Mouse (Mus musculus) limb, embryonic 14.5 days (tissue): ENCODE results near the gene Gstp1. TPM values are rescaled to one million over a fixed set of nuclear protein-coding genes. Genes with fewer than 3 reads are reported as not detected.

Source experiments
- ATAC-seq: fragments of 200-750 bp; cut with Nextera tagmentation; 2 replicates; pipeline ENCODE4 v1.8.0; 2017; ENCODE audit warnings: low read depth, moderate number of reproducible peaks, moderate TSS enrichment; ENCODE audit not compliant: low FRiP score
- DNase-seq: peaks from one replicate; pipeline ENCODE4 v3.0.0-alpha.2; 2015; ENCODE audit warnings: low spot score
- H3K27ac ChIP-seq: fragments of 300-500 bp; sonication (generic); replicated peaks from 2 replicates; pipeline ENCODE4 v1.5.1; 2014; ENCODE audit warnings: low read depth, mild to moderate bottlenecking, low read length, moderate library complexity, mixed read lengths
- H3K27me3 ChIP-seq: fragments of 300-500 bp; sonication (generic); 2 replicates; pipeline ENCODE4 v1.6.1; 2014; ENCODE audit warnings: low read length, mixed read lengths; ENCODE audit not compliant: control insufficient read depth, insufficient read depth
- H3K36me3 ChIP-seq: fragments of 300-500 bp; sonication (generic); 2 replicates; pipeline ENCODE4 v1.6.1; 2014; ENCODE audit warnings: mild to moderate bottlenecking, low read length, moderate library complexity, mixed read lengths; ENCODE audit not compliant: control insufficient read depth, insufficient read depth
- H3K4me1 ChIP-seq: fragments of 300-500 bp; sonication (generic); 2 replicates; pipeline ENCODE4 v1.6.1; 2014; ENCODE audit warnings: antibody characterized with exemption, low read length, mixed read lengths; ENCODE audit not compliant: control insufficient read depth, insufficient read depth
- H3K4me2 ChIP-seq: fragments of 300-500 bp; sonication (generic); replicated peaks from 2 replicates; pipeline ENCODE4 v1.6.1; 2014; ENCODE audit warnings: low read depth, mild to moderate bottlenecking, low read length, moderate library complexity; ENCODE audit not compliant: severe bottlenecking
- H3K4me3 ChIP-seq: fragments of 300-500 bp; sonication (generic); replicated peaks from 2 replicates; pipeline ENCODE4 v1.5.1; 2014; ENCODE audit warnings: low read length
- H3K9ac ChIP-seq: fragments of 300-500 bp; sonication (generic); 2 replicates; pipeline ENCODE4 v1.6.1; 2014; ENCODE audit warnings: mild to moderate bottlenecking, low read depth, low read length, moderate library complexity; ENCODE audit not compliant: severe bottlenecking
- H3K9me3 ChIP-seq: fragments of 300-500 bp; sonication (generic); 2 replicates; pipeline ENCODE4 v1.6.1; 2016; ENCODE audit warnings: low read length; ENCODE audit not compliant: control insufficient read depth
- POLR2A ChIP-seq: fragments of 200-500 bp; IDR thresholded peaks from 2 replicates; pipeline ENCODE4 v1.8.0; 2012; ENCODE audit warnings: inconsistent platforms, mild to moderate bottlenecking, moderate library complexity, borderline replicate concordance; ENCODE audit not compliant: insufficient read depth, insufficient read length; ENCODE audit errors: extremely low read depth
- whole genome bisulfite sequencing: fragments of 180-500 bp; shearing (Covaris S2); extraction: QIAGEN DNeasy Blood & Tissue Kit; methylation state at CpG from one replicate; pipeline ENCODE4 v1.1.7; 2014; 5-methylcytosine and 5-hydroxymethylcytosine counted together
- polyA plus RNA-seq, 2 experiments: library from polyadenylated mRNA; depleted of rRNA in 1 of 2; stranded (reverse) in 1 of 2; unstranded in 1 of 2; fragments of >200 nt; fragmentation: Nextera tagmentation in 1 of 2; extraction: Ambion mirVana in 1 of 2; gene quantifications; 2 replicates each; pipeline versions ENCODE4 v1.2.1 to v1.2.3; 2012 to 2014

Gene Gstp1
- polyA plus RNA-seq, 2 experiments: 291 to 508 TPM

GRCm38 (mm10) chr19:4083316-4083715, 45.5 kb upstream of the Gstp1 start:
- Histone ChIP-seq H3K4me3 (no peak overlapping the region), H3K4me1 (no peaks in the 10 kb centered on the region), H3K9ac (no peak overlapping the region), H3K4me2 (no peak overlapping the region), H3K27ac (no peak overlapping the region), H3K9me3 (no peaks in the 10 kb centered on the region), H3K27me3 (no peaks in the 10 kb centered on the region), H3K36me3 (no peaks in the 10 kb centered on the region)
- WGBS: 81% methylated on average over 7 of the region's 7 CpGs
- no peak for DNase-seq
- ATAC-seq: no peak
- TF ChIP-seq POLR2A: no peak

- TF ChIP-seq POLR2A: no peak
- no peak for DNase-seq
- no peak overlapping the region for H3K4me2 ChIP-seq
- H3K4me1 ChIP-seq: no peaks in the 10 kb centered on the region
- H3K36me3 ChIP-seq: no peaks in the 10 kb centered on the region
- no peaks in the 10 kb centered on the region for H3K27me3 ChIP-seq
- no peak for ATAC-seq
- 75% methylated on average over 11 of the region's 11 CpGs for WGBS
- H3K4me3 ChIP-seq: no peak overlapping the region
- H3K27ac ChIP-seq: no peak overlapping the region
- H3K9me3 ChIP-seq: no peaks in the 10 kb centered on the region
- H3K9ac ChIP-seq: no peak overlapping the region
Observed at GRCm38 (mm10) chr19:4082219-4082965, 44.6 kb upstream of the Gstp1 start.

GRCm38 (mm10) chr19:4081394-4081793, 43.6 kb upstream of the Gstp1 start, which contains the start of gene Cabp2:
Gene Cabp2, plus strand, starts transcription at chr19:4081578.
- no peak for TF ChIP-seq POLR2A

GRCm38 (mm10) chr19:4080511-4081009, 42.8 kb upstream of the Gstp1 start:
- Histone ChIP-seq H3K4me2 (no peak overlapping the region), H3K27me3 (no peaks in the 10 kb centered on the region), H3K36me3 (no peaks in the 10 kb centered on the region), H3K27ac (no peak overlapping the region), H3K9me3 (no peaks in the 10 kb centered on the region), H3K4me1 (no peaks in the 10 kb centered on the region), H3K4me3 (no peak overlapping the region), H3K9ac (no peak overlapping the region)
- TF ChIP-seq POLR2A: no peak
- 62% methylated on average over 8 of the region's 8 CpGs for WGBS
- DNase-seq (no peak), ATAC-seq (no peak)

More at GRCm38 (mm10) chr19:4081394-4081793, 43.6 kb upstream of the Gstp1 start, which contains the start of gene Cabp2:
- no peak for DNase-seq
- Histone ChIP-seq H3K4me1 (no peaks in the 10 kb centered on the region), H3K27ac (no peak within 1 kb of the TSS), H3K4me2 (no peak within 1 kb of the TSS), H3K36me3 (no peaks in the 10 kb centered on the region), H3K27me3 (no peaks in the 10 kb centered on the region), H3K9ac (no peak within 1 kb of the TSS), H3K4me3 (no peak within 1 kb of the TSS), H3K9me3 (no peaks in the 10 kb centered on the region)
- ATAC-seq: no peak
- WGBS: 68% methylated on average over 3 of the region's 3 CpGs

DNA sequence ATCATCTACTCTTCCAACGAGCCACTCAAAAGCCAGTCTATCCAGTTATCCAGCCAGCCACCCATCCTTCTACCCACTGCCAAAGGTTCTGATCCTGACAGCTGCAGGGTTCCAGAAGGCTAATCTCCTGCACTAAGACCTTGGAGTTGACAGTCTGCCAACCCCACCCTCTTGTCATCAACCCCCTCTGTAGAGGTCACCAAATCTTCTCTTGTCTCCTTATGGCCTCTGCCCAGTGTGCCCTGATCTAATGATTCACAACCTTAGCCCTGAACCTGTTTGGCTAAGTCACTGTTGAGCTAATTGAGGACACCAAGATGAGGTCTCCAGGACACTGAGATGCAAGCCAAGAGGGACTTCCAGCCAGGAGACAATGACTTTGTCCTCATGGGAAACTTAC, 41.8 kb upstream of the Gstp1 start:
- Histone ChIP-seq H3K9me3 (no peaks in the 10 kb centered on the region), H3K4me1 (no peaks in the 10 kb centered on the region), H3K27me3 (no peaks in the 10 kb centered on the region), H3K4me2 (no peak overlapping the region), H3K4me3 (no peak overlapping the region), H3K9ac (no peak overlapping the region), H3K36me3 (no peaks in the 10 kb centered on the region), H3K27ac (no peak overlapping the region)
- no peak for TF ChIP-seq POLR2A
- WGBS: 79% methylated on average over 1 of the region's 1 CpGs
- no peak for DNase-seq
- ATAC-seq: no peak
